Mouse (Mus musculus): ENCODE results near the gene Klf12.

Klf12 gene

DNA sequence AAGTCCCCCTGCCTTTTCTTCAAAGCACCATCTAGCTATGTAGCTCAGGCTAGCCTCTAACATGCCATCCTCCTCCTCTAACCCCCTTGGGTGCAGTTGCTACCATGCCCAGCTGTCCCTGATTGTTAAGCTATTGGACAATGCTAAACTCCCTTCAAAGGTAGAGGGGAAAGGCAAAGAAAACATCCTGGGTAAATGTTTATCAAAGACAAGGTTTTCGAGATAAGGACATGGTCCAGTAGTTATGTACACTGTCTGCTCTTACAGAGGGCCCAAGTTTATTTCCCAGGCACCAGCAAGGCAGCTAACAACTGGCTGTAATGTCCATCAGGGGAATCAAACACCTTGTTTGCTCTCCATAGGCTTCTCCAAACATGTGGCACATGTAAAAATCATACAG, 53.1 kb downstream of the Klf12 start:
- DNase-seq, result no peak

DNA sequence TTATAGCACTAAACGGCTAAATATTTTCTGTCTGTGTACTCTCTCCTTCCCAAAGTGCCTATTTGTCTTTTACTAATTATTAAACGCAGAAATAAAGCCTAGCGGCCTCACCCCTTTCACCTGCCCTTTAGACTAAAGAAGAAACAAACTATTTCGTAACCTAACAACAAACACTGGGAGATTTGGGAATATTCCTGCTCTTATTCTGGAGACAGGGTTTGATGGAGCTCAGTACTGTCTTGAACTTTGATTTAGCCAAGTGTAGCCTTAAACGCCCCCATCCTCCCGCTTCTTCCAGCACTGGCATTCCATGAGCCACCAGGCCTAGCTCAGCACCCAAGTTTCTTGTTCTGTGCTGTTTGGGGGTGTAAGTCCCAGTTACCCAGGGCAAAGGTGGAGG, 56.4 kb downstream of the Klf12 start:
- DNase-seq, result peak; percentile 35 to 72

- DNase-seq, result no peak
These were observed 56.8 kb downstream of the Klf12 start for GRCm38 (mm10) chr14:100227717-100228116.

DNA sequence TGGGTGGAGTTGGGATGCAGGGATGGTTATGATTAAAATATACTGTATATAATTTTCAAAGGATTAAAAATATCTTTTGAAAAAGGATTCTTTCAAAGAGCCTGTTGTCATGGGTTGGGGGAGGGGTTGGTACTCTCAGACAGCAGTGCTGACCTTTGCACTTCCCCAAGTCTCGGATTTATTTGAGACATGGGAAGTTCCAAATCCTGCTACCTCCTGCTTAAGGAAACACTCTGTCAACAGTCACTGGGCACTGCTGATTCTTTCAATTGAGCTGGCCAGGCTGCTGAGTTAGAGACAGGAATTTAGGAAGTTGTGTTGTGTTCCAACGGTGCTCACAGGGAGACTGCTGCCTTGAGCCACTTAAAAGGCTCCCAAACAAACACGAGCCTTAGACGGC, 60.3 kb downstream of the Klf12 start:
- peak; percentile 75 to 78 for DNase-seq

DNA sequence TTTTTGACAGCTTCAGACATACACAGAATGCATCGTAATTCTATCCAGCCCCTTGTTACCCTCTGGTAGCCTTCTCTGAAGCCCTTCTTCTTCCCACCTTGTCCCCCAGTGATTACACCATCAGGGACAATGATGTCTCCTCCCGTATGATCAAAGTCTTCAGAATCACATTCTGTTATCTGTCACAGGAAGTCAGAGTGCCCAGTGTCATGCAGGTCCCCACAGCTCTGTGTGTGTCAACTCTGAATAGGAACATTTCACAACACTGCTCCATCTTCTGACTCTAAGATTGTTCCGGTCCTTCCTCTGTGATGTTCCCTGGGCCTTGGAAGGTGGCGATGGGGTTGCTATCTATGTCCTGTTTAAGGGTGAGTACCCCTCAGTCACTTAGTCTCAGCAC, 62.2 kb downstream of the Klf12 start:
- DNase-seq, result no peak

- DNase-seq, result no peak
These were observed 69.2 kb downstream of the Klf12 start for GRCm38 (mm10) chr14:100215213-100215785.

GRCm38 (mm10) chr14:100213066-100213465, 71.4 kb downstream of the Klf12 start:
- DNase-seq, result peak; percentile 46 to 58

DNA sequence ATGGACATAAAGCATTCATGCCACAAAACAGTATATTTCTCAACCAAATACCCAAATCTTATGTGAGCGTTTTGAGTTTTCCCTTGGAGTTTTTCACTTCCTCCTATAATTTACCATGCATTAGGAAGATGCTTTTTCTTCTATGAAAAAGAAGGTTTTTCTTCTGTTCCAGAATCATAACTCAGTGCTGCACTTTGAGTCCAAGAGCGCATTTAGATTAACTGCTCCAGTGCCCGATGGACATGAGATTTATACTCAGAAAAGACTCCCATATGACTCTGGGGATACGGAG, 72.7 kb downstream of the Klf12 start:
- DNase-seq, result no peak

GRCm38 (mm10) chr14:100211036-100211825, 73.2 kb downstream of the Klf12 start:
- peak; percentile 48 to 77 for DNase-seq

GRCm38 (mm10) chr14:100209814-100210419, 74.6 kb downstream of the Klf12 start:
- DNase-seq, result no peak

- DNase-seq, result no peak
These were observed 77.4 kb downstream of the Klf12 start for GRCm38 (mm10) chr14:100207081-100207480.

DNA sequence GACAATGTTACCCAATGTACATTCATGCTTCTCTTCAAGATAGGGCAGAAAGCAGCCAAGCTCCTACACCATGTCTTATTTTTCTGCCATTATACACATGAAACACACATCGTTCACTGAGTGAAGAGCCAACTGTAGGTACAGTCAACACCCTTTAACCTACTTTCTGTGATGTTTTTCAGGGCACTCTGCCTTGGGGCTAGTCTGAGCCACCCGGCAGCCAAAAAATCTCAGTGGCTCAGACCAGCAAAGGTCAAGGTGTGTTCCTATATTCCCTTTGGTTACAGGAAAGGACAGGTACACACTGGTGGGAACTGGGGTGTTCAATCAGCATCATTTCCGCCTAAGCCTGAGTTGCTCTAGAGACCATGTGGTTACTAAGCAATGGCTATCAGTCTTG, 78.3 kb downstream of the Klf12 start:
- no peak for DNase-seq

GRCm38 (mm10) chr14:100200058-100200688, 84.3 kb downstream of the Klf12 start:
- no peak for DNase-seq

DNA sequence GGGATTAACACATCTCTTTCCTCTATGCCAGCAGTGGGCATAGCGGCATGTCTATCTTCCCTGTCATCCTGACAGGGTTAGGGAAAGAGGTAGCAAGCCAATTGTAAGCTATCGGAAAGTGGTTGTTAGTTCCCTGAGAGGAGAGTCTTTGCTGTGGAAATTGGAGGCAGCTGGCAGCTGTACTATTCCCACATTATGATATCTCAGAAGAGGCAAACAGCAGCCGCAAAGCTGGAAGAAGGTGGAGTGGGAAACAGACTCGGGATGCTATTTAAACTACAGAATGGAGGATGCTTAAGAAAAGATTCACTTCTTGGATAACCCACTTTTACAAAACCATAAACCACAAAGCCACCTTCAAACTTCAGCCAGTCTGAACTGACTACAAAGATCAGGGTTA, 85.8 kb downstream of the Klf12 start:
- no peak for DNase-seq

DNA sequence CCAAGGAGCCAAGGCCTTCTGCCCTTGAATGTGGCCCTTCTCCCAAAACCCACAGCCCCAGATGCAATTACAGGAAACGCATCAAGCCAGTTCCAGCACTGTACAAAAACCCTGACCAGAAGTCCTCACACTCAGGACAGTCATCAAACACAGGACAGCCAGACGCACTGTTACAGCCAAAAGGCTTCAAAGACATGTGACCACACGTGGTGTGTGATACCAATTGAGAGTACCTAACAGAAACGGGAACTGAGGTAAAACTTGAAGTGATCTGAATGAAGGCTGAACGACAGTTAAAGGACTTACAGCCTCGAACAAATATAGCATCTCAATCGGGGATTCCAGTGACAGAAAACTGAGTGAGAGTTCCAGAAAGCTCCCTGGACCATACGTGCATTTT, 87.3 kb downstream of the Klf12 start:
- DNase-seq, result no peak

GRCm38 (mm10) chr14:100189490-100190197, 94.8 kb downstream of the Klf12 start:
- DNase-seq, result no peak

DNA sequence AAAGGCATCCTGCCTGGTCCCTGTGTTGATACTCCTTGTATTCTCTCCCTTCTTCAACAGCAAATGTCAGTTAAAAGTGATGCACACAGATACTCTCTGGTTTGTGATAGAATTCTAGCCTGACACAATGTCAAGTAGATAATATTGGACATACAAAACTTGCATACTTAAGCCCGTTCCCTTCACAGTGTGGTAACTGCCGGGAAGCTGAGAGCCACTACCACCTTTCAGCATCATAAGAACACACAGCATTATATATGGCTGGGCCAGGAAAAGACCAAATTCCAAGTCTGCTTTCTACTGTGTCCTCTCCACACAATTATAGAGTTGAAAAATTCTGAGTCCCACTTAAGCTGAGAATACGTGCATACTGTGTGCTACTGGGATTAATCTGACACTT, 97.1 kb downstream of the Klf12 start:
- DNase-seq, result no peak

GRCm38 (mm10) chr14:100177796-100178195, 106.7 kb downstream of the Klf12 start:
- DNase-seq, result no peak

DNA sequence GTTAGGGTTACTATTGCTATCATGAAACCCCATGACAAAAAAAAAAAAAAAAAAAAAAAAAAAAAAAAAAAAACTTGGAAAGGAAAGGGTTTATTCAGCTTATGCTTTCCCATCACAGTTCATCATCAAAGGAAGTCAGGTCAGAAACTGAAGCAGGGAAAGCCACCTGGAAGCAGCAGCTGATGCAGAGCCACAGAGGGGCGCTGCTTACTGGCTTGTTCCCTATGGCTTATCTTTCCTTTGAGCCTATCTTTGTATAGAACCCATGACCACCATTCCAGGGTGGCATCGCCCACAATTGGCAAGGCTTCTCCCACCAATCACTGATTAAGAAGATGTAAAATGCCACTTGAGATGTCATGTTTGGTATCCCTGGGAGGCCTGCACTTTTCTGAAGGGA, 119.4 kb downstream of the Klf12 start:
- no peak for DNase-seq

DNA sequence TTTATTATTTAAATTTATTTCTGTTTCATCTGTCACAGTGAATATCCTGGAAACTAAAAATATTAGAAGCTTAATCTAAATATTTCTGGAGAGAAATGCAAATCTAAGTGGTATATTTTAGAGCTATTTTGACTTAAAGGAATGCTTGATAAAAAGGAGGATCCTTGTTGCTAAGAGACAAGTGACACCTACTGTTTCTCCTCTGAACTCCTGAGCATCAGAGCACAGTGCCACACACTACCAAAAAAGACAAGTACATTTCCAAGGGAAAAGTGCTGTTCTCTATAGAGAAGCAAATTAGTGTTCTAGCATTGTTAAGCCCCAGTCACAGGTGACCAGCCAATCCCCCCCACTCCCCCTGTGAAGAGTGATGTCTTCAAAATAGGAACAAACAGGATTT, 127.8 kb downstream of the Klf12 start:
- no peak for DNase-seq

GRCm38 (mm10) chr14:100147666-100148065, 136.8 kb downstream of the Klf12 start:
- no peak for DNase-seq

DNA sequence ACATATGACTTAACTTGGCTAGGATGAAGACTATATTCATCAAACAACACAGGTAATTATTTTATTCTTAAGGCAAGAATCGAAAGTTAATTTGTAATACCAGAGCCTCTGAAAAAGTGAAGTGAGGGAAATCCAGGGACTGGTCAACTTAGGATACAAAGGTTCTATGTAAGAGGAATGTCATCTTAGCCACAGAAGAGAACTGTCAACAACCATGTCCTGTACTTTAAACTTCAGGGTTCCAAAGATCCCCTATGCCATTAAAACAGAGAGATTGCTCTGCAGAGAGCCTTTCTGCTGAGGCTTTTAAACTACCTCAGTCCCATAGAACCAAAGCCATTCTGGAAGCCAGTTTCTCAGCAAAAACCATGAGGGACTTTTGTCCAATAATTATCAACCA, 144.1 kb downstream of the Klf12 start:
- DNase-seq, result no peak

- no peak for DNase-seq
These were observed 150.2 kb downstream of the Klf12 start for GRCm38 (mm10) chr14:100134304-100134703.

All from kidney, postnatal 25 days (tissue).